Mouse (Mus musculus): Measurements from ENCODE around the gene Cbln1. TPM values are rescaled to one million over a fixed set of nuclear protein-coding genes. Genes with fewer than 3 reads are reported as not detected.

The Cbln1 gene
- polyA plus RNA-seq (2017; shearing (Covaris generic)) = under 1 TPM in 1 of 2 experiments, not detected in 1; 0.19 TPM

DNA sequence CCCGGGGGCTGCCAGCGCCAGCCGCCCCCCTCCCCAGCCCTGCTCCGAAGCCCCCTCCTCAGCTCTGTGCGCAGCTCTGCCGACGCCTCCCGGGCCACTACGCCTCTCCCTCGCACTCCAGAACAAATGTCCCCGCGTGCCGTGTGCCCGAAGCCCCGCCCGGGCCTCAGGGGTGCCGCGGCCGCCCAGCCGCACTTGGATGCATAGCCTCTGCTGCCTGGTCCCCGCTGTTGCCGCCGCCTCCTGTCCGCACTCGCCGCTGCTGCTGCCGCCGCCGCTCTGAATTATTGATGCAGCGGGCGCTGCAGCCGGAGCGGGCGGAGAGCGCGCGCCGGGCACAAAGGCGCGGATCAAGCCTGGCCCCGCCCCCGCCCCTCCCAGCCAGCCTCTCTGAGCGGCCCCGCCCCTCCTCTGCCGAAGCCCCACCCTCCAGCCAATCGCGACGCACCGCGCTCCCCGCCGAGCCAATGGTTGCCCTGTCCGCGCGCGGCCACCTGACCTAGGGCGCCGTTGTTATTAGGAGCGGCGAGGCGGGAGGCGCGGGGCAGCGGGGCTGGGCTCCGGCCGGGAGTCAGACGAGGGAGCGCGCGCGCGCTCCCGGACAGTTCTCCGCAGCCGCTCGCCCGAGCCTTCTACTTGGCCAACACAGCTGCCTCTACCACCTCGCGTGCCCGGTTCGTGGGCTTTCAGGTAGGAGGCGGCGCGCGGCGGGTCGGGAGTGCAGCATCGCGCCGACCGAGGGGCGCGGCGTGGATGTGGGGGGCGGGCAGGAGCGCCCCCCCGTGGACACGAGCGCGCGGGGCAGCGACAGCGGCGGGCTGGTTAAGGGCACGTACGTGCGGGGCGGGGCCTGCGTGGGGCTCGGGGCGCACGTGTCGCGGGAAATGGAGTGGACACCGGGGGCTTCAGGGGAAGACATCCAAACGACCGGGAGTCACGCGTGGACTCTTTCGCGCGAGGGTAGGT is at the start of gene Cbln1:
TSS of gene Cbln1 (minus strand) at position 339 of the 966 bp plus-strand sequence.
- no peak for ATAC-seq

DNA sequence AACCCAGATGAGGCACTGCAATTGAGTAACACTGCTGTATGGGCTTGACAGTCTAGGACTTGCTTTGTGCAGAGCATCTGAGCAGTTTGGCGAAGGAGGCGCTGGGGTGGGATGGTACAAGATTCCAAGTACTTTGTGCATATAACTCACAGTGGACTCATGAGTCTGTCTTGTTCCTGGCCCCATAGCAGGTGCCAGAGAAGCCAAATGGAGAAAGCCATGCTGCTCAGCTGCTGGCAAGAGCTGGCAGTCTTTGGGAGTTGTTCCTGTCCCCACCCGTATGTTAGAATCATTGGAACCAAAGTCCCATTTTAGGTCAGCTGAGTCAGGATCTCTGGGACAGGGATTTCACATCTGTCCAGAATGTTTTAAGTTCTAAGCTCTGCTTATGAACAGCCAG is 44.7 kb upstream of the Cbln1 start:
- ATAC-seq = no peak

DNA sequence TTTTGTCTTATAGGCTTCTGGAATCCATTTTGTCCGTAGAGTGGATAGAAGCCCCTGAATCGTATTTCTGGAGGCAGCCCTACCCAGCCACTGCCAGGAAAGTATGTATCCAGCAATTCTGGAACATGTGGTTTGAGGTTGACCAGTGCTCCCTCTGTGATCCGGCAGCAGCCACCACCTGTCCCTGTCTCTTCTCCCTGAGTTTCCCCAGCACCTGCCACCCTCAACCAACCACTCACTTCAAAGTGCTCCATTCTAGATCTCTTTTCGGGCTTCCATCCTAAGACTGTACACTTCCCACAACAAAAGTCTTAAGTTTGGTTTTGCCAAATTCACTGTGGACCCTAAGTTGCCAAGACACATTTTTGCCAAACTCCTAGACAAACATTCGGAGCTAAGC is 41.4 kb upstream of the Cbln1 start:
- ATAC-seq = no peak

DNA sequence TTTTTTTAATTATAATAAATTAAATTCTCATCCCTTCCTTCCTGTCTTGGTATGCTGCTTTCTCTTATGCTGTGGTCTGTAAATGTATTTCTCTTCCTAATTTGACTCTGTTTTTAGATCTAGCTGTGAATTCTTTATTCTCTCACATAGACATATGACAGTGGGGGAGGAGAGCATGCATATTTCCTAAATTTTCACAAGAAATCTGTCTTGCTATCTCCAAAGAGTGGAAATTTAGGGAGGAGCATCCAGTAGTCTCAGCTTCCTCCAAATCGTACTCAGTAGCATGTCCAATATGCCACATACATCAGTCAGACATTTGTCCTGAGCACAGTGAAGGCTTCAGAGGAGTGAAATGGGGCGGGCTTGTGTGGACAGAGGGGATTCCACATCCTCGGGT is 40.9 kb upstream of the Cbln1 start:
- no peak for ATAC-seq

DNA sequence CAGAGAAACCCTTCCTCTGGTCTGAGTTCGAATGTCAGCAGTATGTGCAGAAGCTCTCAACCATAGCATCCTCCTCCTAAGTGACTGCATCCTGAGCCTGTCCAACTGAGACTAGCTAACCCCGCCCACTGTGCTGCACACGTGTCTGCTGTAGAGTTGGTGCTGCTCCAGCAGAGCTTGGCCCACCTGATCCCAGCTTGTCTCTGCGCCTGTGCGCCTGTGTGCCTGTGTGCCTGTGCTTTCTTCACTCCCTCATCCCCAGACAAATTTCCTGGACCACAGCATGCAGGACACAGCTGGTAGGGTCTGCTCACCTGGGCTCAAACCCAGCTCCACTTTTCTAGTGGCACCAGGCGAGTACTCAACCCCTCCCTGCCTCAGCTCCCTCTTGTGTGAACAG is 40.2 kb upstream of the Cbln1 start:
- no peak for ATAC-seq

DNA sequence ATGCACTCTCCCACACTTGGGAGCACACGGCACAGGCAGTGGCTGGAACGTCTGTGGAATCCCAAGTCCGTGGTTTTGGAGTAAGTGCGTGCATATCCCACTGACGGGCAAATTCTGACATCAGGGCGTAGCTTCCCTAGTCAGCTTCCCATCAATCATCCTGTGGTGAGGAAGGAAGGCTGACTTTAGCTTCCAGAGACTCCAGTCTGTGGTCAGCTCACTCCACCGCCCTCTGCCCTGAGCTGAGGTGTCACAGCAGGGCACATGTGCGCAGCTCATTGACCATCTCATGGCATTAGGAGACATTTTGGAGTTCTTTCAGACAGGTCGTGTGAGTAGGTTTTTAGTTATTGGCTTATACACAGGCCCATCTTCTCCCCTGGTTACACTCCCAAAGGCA is 34.6 kb upstream of the Cbln1 start:
- ATAC-seq = no peak

DNA sequence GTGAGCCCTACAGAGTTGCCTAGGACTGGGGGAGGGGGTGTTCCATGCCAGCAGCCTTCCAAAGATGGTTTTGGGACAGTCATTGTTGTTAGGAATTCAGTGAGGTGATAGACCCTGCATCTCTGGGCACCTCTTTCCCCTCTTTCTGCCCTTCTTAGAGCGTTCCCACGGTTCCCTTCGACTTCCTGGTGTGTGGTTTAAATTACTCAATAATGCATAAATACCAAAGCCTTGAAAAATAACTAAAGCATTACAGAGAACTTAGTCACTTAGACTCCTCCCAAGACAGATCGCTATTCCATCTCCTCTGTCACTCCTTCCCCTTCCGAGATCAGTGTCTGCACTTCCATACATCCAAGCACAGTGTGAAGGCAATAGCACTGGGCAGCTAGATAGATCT is 32.0 kb upstream of the Cbln1 start:
- no peak for ATAC-seq

DNA sequence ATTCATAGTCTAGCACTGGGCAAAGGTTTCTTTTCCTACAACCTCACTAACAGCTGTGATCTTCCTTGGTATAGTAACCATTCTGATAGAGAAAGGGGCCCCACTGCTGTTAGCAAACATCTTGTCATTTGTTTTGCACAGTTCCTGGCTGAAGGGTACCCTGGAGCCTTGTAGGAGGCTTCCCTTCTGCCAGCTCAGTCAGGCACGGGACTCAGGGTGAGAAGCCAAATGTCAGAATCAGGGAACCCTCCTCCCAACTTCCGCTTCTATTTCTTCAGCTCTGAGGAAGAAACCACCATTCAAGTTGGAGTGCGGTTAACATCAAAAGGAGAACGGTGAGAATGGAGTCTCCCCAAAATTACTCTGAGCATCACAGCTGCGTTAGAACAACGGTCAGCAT is 30.3 kb upstream of the Cbln1 start:
- no peak for ATAC-seq

DNA sequence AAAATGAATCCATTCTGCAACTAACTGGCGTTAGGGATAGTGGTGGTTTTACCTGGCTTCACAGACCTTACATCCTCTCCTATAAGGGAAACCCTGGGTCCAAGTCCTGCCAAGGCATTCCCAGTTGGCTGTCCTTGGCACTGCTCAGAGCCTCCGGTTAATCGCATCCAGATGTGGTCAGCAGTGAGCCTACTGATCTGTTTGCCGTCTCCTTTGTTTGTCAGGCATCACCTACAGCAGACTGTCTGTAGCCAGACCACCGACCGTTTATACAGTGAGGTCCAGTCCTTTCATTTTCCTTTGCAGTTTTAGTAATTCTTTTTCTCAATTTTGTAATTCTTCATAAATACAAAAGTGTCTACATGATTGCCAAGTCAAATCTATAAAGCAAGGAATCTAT is 25.2 kb upstream of the Cbln1 start:
- no peak for ATAC-seq

DNA sequence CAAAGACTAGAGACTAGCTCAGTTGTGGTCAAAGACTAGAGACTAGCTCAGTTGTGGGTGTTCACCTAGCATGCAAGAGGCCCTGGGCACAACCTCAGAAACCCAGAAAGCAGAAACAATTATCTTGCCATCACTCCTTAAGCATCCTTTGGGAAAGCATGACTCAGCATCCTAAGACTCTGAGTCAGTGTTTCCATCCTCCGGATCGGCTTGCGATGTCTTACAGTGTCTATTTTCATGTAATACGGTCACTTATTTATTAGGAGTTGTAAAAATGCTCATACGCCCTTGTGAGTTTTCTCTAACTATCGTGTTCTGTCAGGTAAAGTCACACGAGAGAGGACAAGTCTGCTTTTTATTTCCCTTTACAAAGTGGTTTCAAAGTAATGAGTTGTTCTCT is 24.1 kb upstream of the Cbln1 start:
- no peak for ATAC-seq

DNA sequence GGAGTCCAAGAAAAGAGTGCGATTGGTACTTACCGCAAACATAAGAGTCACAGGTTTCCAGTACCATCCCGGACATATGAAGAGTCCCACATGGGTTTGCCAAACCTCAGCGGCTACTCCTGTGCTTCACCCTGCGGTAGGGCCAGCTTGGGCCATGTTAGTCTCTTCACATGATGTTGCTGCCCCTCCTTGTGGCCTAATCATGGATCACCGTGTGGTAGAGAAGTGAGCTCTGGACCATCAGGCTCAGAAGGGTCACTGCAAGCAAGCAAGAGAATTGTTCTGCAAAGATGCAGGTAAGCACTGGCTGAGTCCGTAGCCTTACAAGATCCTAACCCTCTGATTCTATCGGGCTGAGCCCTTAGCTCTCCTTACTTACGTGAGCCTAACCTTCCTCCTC is 22.5 kb upstream of the Cbln1 start:
- no peak for ATAC-seq

DNA sequence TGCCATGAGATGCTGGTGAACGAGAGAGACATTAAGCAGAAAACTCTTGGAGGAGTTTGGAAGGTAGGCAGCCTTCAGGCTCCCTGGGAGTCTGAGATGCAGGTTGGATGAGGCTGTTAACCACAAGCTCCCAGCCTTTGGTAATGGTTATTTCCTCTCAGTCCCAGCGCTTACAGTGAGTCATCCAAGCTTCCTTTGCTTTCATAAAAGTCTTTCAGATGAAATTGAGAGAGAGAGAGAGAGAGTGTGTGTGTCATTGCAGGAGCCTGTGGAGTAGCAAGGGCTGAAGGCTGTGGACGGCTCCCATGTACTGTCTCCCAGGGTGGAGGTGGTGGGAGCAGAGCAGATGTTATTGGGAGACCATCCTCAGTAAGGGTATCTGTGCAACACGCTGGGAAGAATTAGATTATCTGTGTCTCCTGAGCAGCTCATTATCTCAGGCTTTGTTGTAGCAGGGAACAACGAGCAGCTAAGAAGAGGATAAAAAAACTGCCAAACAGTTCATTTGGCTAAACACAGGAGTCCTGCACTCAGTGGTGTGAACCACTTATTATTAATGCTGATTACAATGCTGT is 17.5 kb upstream of the Cbln1 start:
- no peak for ATAC-seq

DNA sequence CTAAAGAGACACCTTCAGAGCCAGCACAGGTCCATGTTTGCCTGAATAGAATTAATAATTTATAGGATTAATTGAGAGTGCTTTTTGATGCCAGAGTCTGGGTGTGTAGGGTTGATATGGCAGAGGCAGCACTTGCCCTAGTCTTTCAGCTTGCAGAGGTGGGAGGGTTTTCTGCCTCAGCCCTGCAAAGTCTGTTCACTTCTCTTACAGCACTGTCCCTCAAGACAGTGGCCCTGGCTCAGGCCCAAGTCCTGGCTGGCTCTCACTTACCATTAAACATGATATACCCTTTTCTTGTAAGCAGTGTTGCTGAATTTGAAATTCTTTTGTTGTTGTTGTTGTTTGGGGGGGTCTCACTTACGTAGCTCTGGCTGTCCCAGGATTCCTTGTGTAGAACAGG is 9.0 kb upstream of the Cbln1 start:
- no peak for ATAC-seq

DNA sequence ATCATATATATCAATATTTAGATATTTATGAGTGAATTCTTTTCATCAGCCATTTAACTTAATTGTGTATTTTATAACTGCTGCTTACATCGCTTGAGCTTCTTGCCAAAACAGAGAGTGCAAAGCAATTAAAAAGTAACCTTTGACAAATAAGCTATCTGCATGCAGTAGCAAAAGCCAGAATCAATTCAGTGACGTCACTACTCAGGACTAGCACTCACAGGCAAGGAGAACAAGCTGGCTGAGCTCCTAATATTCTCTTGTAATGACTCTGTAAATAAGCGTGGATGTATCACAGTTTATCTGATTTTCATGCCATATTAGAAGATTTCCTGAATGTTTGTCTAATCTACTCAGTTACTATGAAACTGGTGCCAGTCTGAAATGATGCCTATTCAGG is 5.8 kb upstream of the Cbln1 start:
- ATAC-seq = no peak

DNA sequence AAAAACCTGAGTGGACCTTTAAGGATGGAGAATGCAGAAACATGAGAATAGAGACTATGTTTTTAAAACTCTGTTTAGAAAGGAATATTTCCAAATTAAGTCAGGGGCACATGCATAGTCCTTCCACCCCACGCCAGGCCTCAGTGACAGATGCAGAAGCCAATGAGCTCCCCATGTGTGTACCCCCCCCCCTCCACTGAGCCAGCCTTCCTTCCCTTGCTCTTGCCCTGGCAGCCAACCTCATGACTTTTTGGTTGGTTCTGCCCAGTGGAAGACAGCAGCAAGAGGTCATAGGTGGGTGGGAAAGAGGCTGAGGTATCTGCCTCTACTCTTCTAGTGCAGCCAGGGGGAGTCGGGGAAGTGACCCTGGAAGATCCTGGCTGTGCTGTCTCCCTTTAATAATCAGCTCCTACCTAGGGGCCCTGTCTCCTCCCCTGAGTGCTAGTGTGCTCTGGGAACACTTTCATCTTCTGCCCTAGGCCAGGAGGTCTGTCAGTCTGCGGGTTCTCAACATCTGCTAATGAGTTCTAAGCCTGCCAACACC is 4.8 kb upstream of the Cbln1 start:
- no peak for ATAC-seq

DNA sequence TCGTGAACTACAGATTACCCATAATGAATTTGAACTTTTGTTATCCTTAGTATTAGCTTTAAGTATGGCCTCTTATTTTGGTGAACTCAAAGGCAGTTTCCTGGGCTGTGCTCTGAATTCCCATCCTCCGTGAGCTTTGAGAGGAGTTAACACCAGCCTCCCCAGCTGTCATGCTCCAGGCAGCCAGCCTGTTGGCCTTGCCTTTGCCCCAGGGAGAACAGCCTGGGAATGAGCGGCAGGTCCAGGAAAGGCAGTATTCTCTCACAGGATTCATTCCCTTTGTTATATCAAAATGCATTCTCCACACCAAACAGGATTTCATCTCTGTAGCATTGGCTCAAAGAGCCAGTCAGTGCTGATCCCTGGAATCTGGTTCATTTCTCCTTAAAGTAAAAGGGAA is 3.1 kb upstream of the Cbln1 start:
- no peak for ATAC-seq

DNA sequence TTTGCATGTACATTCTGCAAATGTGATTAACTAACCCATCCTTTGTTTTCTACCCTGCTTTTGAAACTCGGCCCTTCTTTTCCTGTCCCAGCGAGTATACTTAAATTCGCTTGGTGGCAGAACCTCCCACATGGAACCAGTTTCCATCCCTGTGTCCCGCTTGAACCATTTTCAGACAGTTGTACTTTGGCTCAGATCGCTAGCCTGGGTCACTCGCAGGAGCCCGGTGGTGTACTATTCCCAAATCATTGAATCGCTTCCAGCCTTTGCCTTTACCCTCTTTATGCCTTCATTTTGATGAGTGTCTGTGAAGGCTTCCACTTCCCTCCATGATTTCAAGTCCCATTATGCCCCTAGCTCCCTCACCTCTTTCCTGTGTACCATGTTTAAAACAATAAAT is 2.0 kb upstream of the Cbln1 start:
- ATAC-seq = no peak

DNA sequence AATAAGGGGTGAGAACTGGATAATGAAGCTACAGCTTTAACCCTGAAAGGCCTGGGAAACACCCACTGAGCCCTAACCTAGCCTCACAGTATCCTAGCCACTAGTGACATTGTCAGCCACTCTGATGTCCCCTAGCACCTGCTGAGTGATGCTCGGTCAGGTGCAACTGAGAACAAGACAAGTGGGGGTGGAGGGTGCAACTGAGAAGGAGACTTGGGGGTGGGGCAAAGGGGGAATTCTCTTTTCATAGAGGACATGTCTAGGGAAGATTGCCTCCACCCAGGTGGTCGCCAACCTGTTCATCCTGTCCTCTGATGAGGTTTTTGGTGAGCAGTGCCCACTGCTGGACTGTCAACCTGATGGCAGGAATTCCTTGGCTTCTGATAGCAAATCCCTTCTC is 1.5 kb upstream of the Cbln1 start:
- no peak for ATAC-seq

DNA sequence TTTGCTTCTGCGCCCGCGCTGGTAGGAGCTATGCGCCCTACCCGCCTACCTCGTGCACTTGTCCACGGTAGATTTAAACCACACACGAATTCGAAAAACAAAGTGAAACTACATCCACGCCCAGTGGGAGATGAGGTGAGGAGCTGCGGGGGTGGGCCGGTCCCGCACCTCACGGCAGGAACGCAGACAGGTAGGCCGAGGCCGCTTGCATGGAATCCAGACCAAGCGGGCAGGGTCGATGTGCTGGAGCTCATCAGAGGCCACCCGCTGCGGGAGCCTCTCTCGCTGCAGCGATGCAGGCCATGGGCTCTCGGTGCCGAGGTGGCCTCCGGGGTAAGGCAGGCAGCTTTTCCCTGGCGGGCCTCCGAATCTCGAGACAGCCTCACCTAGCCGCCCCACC is 905 bp upstream of the Cbln1 start:
- no peak for ATAC-seq

DNA sequence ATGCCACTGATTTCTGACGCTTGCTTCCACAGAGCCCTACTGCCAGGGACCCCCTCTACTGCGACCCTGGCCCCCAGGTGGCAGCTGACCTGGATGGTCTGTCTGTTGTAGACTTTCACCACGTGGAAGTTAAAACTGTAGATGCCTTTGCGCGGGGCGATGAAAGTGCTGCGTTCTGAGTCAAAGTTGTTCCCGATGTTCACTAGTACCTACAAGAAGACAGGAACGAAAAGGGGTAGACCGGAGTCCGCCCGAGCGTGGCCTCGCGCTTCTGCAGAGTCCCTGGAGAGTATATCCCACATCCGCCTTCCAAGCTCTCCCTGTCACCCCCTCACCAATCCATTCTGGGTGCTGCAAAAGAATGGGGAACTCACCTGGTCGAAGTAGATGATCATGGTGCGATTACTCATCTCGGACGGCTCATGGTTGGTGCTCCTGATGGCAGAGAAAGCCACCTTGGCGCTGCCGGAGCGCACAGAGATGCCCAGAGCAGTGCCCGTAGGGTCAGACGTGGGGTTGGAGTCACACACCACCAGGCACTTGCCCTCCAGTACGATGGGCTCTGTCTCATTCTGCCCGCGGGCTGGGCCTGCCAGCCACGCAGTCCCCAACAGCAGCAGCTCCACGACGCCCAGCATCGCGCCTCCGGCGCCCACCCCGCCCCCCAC is 672 bp downstream of the Cbln1 start:
- ATAC-seq = no peak

DNA sequence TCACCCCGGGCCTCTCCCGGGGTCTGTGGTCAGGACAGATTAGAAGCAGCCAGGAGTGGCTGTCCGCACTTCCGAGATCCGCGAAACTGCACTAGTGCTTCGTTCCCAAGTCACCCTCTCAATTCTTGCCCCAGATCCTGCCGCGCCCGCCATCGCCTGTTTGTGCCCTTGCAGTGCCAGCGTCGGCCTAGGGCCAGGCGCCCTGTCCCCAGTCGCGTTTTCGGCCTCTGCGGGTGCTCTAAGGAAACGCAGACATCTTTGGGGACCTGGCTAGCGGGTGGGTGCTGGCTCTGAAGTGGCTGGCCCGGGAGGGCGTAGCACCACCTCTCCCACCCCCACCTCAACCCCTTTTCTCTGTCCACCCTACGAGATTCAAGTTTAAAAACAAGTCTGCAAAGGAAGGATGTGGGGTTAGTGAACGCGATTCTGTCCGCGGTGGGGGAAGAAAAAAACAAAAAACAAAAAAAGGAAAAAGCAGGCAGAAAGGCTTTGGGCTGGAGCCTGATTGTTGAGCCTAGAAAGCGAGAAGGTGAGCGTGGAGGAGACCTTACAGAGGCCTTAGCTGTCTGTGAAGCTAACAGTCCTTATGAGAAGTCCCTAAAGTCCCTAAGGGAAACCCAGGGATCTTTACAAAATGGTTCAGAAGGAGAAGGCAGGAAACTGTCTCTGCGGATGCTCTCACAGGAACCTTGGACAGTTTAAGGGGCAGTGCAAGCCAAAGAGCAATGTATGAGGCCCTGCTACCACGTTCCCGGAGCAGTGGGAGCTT is 1.4 kb downstream of the Cbln1 start:
- no peak for ATAC-seq

DNA sequence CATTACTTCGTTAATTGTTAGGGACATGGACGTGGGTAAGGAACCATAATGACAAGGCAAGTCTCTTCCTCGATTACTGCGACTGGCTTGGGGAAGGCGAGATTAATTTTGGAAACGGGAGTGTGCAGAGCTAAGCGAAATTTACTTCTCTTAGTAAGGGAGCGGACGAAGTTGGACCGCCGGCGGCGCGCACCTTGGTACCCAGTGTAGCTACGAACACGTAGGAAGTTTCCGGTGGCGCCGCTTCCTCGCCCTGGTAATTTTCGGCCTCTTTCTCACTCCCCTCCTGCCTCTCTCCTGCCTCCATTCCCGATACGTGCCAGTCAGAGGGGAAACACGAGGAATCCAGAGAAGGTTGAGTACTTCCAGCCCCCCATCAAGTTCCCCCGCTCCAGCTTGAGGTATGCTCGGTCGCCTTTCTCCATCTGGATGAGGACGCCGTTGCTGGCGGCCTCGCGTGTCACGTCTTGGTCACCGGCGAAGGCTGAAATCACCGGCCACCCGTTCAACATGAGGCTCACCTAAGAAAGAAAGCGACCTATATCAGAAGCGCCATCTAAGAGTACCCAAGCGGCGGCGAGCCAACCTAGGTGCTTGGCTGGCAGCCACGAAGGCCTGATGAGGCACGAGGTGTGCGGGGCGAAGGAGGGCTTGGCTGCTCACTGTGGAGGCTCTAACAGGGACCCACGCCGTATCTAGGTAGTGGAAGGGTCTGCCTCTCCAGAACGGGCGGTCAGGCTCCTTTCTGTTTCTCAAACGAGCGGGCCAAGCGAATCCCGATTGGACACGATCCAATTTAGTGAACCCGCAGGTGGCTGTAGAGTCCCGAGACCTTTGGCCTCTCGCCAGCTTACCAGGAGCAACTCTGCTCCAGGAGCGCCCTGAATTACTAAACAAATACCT is 2.2 kb downstream of the Cbln1 start:
- ATAC-seq = no peak

All from activated CD4-positive, CD25-positive, alpha-beta regulatory T cell, adult 4 months (primary cell).